Mouse (Mus musculus) kidney, postnatal 36 days (tissue): ENCODE measurements at regions not wholly inside any gene's neighbourhood (a gene's known extent, or its start where the extent isn't known, plus 50 kb on each side); places are given as distances from the start of the nearest gene placed in this dataset.
A peak's percentile ranks its signal among the peaks of the same experiment; 100 is the strongest.
"Not testable (repeated sequence)": the region's sequence is repeated elsewhere in the genome, so short reads cannot be mapped to it uniquely, and the experiment has no call there.

Experiments used
- DNase-seq, 2 experiments: peaks; one replicate each; pipeline ENCODE4 v3.0.0; 2021 to 2022; ENCODE audit warnings: mixed read lengths in 2 of 2

- DNase-seq = peak; percentile 12 to 41
Measured at GRCm38 (mm10) chrX:15322207-15322839, 1111.4 kb downstream of the H2al1n start.

GRCm38 (mm10) chrX:15322958-15323357, 1112.0 kb downstream of the H2al1n start:
- no peak for DNase-seq

GRCm38 (mm10) chrX:15365135-15365534, 1154.2 kb downstream of the H2al1n start:
- DNase-seq = not testable (repeated sequence)
